Mouse (Mus musculus) retina, adult 2 months (tissue): ENCODE results near the gene Clasp1.

Experiments
- DNase-seq: peaks from one replicate; pipeline ENCODE4 v3.0.0-alpha.2; 2012; ENCODE audit warnings: low read depth, low spot score

The Clasp1 gene

GRCm38 (mm10) chr1:118649933-118650770 lies 261.3 kb downstream of the Clasp1 start:
- DNase-seq: no peak

DNA sequence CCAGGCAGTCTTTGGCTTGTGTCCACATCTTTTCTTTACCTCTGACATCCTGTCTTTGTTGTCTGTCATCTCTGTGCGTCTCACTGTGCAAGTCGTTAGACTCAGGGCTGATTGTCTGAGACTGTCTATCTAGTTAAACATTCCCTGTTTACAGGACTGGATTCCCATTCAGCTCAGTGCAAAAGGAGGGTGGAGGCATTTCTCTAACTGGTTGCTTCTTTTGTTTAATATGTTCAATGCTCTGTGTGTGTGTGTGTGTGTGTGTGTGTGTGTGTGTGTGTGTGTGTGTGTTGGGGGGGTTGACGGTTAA lies 261.9 kb downstream of the Clasp1 start:
- DNase-seq: no peak

- DNase-seq: no peak
Observed at GRCm38 (mm10) chr1:118658716-118659115, 269.9 kb downstream of the Clasp1 start.

DNA sequence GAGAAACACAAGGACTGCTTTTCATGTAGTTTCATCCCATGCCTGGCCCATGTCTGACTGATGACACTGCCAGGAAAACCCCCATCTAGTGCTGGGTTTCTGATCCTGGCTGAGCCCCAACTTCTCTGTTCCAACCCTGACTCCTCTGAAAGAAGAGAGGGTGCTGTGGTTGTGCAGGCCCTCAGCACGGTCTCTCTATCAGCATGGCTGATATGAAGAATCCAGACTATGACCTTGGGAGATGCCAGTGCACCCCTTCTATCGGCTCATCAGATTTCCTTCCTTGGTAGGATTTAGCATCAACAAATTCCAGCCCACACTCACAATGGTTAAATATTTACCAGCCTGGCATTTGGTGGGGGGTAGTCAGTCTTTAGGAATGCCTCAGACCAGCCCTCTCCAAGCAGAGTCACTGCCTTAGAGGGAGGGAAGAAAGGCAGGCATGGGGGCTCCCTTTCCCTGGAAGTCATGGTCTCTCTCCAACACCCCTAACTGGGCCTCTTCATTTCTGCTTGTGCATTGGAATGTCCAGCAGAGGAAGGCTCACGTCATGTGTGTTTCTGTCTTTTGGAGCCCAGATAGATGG lies 272.1 kb downstream of the Clasp1 start:
- DNase-seq: no peak
